Mouse (Mus musculus) small intestine, adult 2 months (tissue): ENCODE measurements around the gene Alk.

ENCODE experiments used
- CTCF ChIP-seq: fragments of 200-500 bp; IDR thresholded peaks from 2 replicates; pipeline ENCODE4 v1.5.1; 2012; ENCODE audit warnings: low read depth, mild to moderate bottlenecking, control low read depth, inconsistent platforms, low read length, moderate library complexity, mixed read lengths; ENCODE audit not compliant: insufficient replicate concordance, insufficient read length; ENCODE audit errors: extremely low read depth
- POLR2A ChIP-seq: fragments of 200-500 bp; IDR thresholded peaks from 2 replicates; pipeline ENCODE4 v1.6.1; 2012; ENCODE audit warnings: low read depth, mild to moderate bottlenecking, control low read depth, inconsistent platforms, low read length, moderate library complexity

DNA sequence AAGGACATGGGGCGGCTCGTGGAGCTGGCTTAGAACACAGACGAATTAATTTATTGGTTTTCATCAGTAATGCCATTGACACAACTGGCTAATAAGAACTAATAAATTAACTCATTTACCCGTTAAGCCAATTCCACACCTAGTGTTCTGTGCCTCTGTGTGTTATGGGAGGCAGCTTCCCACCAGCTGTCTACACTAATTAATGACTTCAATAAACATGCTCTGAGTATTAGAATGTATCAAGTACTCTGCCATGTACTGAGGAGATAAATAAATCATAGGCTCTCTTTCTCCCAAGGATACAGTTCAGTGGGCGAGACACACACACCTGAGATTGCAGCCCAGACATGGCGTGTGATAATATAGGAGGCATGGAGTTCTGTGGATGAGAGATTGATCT is 723.1 kb downstream of the Alk start:
- TF ChIP-seq CTCF = no peak
- TF ChIP-seq POLR2A = no peak
